Mouse (Mus musculus): ENCODE results near the gene Jak1.

Jak1 gene

GRCm38 (mm10) chr4:101239313-101240162 is 25.5 kb downstream of the Jak1 start:
- peak; percentile 29 for DNase-seq (ENCODE audit: low read depth, low spot score)

- DNase-seq (ENCODE audit: low read depth, low spot score), result no peak
Measured at GRCm38 (mm10) chr4:101238589-101238988, 26.5 kb downstream of the Jak1 start.

DNA sequence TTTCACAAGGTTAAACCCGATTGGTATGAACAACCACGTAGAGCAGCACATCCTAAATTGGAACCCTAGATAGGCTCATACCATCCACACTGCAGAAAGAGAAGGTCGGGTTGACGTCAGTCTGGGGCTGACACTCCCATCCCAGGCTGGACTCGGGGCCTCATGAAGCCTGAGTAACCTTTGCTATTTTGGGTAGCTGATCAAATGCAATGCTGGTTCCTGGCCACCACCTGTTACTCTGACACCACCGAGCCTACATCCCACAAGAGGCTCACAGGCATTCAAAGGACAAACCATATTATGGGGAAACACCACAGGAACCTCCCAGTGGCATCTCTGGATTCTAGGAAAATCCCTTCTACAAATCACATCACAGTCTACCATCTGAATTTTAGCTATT is 28.3 kb downstream of the Jak1 start:
- no peak for DNase-seq (ENCODE audit: low read depth, low spot score)

DNA sequence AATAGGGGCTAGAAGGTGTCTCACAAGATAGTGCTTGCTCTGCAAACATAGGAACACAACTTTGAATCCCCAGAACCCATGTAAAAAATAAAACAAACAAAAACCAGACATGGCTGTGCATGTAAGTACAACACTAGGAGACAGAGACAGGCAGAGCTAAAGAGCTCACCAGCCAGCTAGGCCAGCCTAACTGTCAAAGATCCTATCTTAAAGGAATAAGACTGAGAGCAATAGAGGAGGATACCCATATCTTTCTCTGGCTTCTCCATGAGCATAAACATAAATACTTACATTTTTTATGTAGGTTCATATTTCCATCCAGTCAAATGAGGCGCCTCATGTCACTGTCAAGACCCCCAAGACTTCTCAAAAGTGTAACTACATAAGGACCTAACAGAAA is 29.1 kb downstream of the Jak1 start:
- DNase-seq (ENCODE audit: low read depth, low spot score), result no peak

- DNase-seq (ENCODE audit: low read depth, low spot score), result no peak
Measured at GRCm38 (mm10) chr4:101234753-101235152, 30.3 kb downstream of the Jak1 start.

GRCm38 (mm10) chr4:101234332-101234731 is 30.8 kb downstream of the Jak1 start:
- peak; percentile 95 for DNase-seq (ENCODE audit: low read depth, low spot score)

DNA sequence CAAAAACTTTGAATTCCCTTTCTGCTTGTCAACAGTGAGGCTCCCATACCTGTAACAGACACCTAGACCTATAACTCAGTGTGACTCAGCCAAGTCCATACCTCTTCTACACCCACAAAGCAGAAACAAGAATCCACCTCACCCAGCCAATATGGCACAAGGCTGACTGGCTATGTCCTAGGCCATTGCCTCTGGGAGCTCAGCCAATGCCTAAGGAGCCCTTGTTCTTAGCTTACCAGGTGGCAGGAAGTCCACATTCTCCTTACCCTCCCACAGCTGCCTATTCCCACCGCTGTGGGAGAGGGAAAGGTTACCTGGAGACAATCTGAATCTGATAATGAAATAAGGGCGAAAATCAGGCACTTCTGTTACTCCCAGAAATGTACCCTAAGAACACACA is 34.5 kb downstream of the Jak1 start:
- no peak for DNase-seq (ENCODE audit: low read depth, low spot score)

GRCm38 (mm10) chr4:101227398-101227797 is 37.7 kb downstream of the Jak1 start:
- DNase-seq (ENCODE audit: low read depth, low spot score), result no peak

GRCm38 (mm10) chr4:101225984-101226383 is 39.1 kb downstream of the Jak1 start:
- DNase-seq (ENCODE audit: low read depth, low spot score), result no peak

GRCm38 (mm10) chr4:101220946-101221345 is 44.1 kb downstream of the Jak1 start:
- no peak for DNase-seq (ENCODE audit: low read depth, low spot score)

DNA sequence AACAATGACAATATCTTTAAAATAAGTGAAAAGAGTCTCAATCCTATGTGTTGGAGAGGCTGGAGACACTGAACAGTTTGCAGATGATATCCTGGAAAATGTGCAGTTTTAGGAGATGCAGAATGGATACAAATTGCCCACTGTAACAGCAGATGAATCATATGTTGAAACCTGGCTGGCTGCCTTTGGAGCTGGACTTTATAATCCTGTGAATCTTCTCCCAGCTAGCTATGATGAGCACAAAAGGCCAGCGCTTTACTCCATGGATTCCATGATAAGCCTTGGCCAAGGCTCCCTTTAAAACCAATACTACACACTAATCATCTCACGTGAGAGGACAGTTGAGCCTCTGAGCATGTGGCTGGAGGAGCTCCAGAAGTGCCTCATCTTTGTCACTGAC is 45.2 kb downstream of the Jak1 start:
- DNase-seq (ENCODE audit: low read depth, low spot score), result peak; percentile 67

GRCm38 (mm10) chr4:101217026-101217540 is 48.0 kb downstream of the Jak1 start:
- no peak for DNase-seq (ENCODE audit: low read depth, low spot score)

DNA sequence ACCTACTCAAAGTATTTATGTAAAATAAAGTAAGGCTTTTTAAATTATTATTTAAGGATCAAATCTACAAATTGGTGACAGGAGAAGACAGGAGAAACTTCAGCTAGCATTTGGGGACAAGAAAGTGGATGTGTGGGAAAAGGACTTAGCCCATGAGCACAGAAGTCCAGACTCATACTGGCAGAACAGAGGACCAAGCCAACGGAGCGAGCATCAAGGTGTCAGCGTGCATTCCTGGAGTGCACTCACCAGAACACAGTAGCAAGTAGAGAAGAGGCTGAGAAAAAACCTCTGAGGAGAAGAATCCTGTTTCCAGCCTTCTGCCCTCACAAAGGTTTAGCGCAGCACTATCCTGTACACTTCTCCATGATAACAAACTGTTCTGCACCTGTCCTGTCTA is 48.8 kb downstream of the Jak1 start:
- DNase-seq (ENCODE audit: low read depth, low spot score), result no peak

DNA sequence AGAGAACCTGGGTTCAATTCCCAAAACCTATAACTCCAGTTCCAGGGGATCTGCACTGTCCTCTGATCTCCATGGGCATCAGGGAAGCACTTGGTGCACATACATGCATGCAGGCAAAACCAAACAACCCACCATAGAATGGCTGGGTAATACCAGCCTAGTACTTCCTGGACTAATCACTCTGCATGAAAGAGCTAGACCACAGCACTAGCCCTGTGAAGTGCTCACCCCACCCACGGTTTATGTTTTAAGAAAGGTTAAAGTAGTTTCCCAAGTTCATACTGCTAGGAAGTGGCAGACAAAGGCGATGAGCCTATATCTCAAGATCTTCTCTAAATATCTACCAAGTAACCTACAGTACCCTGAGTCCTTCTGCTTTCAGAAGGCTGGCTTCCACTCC is 51.6 kb downstream of the Jak1 start:
- DNase-seq (ENCODE audit: low read depth, low spot score), result no peak

- no peak for DNase-seq (ENCODE audit: low read depth, low spot score)
Measured at GRCm38 (mm10) chr4:101207492-101207891, 57.6 kb downstream of the Jak1 start.

DNA sequence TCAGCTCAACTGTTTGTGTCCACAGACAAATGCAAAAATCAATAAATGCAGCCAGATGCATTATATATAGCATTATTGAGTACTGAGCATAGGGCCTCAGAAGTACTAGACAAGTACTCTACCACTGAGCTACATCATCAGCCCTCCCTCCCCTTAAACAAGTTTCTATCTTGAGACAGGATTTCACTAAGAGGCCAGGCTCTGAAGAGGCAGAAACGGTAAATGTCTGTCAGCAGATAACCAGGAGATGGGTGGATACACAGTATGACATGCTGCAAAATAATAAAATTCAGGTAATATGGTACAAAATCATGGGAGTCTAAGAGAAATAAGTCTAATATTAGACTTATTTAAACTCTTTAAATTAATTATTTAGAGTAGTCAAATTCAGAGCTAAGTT is 61.6 kb downstream of the Jak1 start:
- no peak for DNase-seq (ENCODE audit: low read depth, low spot score)

GRCm38 (mm10) chr4:101202626-101203025 is 62.5 kb downstream of the Jak1 start:
- DNase-seq (ENCODE audit: low read depth, low spot score), result peak; percentile 98

DNA sequence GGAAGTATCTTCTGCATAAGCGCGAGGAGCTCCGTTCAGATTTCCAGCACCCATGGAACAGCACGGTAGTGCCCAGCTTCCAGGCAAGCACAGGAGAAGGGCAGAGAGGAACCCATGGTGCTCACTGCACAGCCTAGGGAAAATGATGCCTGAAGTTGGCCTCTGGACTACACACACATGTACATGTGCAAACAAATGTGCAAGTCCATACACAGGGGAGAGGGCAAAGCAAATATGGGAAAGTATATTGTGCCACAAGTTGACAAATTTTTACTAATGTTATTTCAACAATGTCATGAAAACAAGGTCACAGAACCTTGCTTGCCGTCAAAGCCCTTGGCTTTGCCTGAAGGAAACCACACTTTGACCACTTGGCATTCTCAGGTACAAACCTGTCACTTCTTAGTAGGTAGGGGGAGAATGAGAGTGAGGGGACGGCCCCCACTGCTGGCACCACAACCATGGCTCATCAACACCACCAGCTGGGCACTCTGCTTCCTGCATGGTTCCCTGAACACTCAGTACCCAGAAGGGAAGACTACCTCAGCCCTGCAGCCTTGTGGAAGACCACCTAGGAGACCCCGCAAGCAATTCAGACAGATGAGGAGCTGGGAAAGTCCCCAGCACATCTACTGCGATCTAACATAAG is 65.5 kb downstream of the Jak1 start:
- no peak for DNase-seq (ENCODE audit: low read depth, low spot score)

GRCm38 (mm10) chr4:101198333-101198732 is 66.7 kb downstream of the Jak1 start:
- peak; percentile 49 for DNase-seq (ENCODE audit: low read depth, low spot score)

- DNase-seq (ENCODE audit: low read depth, low spot score), result peak; percentile 58
Measured at GRCm38 (mm10) chr4:101197421-101198170, 67.5 kb downstream of the Jak1 start.

DNA sequence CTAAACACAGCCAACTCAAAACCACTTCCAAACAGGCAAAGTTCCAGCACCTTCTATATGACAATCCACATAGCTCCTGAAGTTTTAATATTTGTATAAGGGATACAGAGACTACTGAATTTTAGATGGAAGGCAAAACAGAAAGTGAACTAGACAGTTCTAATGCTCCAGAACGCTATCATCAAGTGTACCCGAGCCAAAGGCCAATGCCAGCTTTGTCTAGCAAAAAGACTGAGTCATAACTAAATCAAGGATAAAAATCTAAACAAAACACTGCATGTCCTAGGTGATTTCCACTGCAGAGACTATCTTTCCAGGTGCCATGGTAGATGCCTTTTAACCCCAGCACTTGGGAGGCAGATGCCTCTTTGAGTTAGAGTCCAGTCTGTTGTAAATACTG is 68.7 kb downstream of the Jak1 start:
- peak; percentile 65 for DNase-seq (ENCODE audit: low read depth, low spot score)

DNA sequence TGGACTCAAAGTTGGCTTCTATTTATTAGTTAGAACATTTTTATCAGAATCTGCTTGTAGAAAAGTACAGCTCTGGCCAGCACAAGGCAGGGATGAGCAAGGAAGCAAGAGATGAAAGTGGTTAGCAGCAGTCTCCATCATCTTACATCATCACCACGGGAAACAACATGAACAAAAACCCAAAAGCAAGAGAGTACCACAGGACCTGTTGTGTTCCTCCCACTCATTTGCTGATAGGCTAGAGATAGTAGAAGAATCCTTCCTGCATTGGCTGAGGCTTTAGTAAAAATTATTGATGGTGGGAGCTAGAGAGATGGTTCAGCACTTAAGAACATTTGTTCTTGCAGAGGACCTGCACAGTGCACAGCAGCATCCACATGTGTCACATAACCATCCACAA is 70.9 kb downstream of the Jak1 start:
- no peak for DNase-seq (ENCODE audit: low read depth, low spot score)
